Mouse (Mus musculus) spleen, adult 18-20 months (tissue): ENCODE measurements at regions not wholly inside any gene's neighbourhood (a gene's known extent, or its start where the extent isn't known, plus 50 kb on each side); places are given as distances from the start of the nearest gene placed in this dataset.
A peak's percentile ranks its signal among the peaks of the same experiment; 100 is the strongest.
"Not testable (repeated sequence)": the region's sequence is repeated elsewhere in the genome, so short reads cannot be mapped to it uniquely, and the experiment has no call there.

Experiments
- DNase-seq, 2 experiments: peaks; one replicate each; pipeline ENCODE4 v3.0.0; 2022; ENCODE audit warnings: mixed read lengths in 2 of 2

GRCm38 (mm10) chr13:52217066-52217465, 314.0 kb downstream of the Diras2 start:
- DNase-seq: no peak

GRCm38 (mm10) chr13:52217741-52218140, 313.3 kb downstream of the Diras2 start:
- no peak for DNase-seq

GRCm38 (mm10) chr13:52222315-52223097, 308.6 kb downstream of the Diras2 start:
- no peak for DNase-seq

GRCm38 (mm10) chr13:52223098-52223962, 307.7 kb downstream of the Diras2 start:
- DNase-seq: peak in 1 of 2 experiments; percentile 20

- DNase-seq: no peak
Measured at GRCm38 (mm10) chr13:52233971-52234370, 297.1 kb downstream of the Diras2 start.

GRCm38 (mm10) chr13:52236105-52236504, 295.0 kb downstream of the Diras2 start:
- no peak for DNase-seq

- DNase-seq: no peak
Measured at GRCm38 (mm10) chr13:52239563-52239962, 291.5 kb downstream of the Diras2 start.

GRCm38 (mm10) chr13:52241761-52242160, 289.3 kb downstream of the Diras2 start:
- no peak for DNase-seq

GRCm38 (mm10) chr13:52249492-52249891, 281.6 kb downstream of the Diras2 start:
- DNase-seq: no peak

GRCm38 (mm10) chr13:52250371-52250770, 280.7 kb downstream of the Diras2 start:
- DNase-seq: peak in 1 of 2 experiments; percentile 15

GRCm38 (mm10) chr13:52252303-52252702, 278.8 kb downstream of the Diras2 start:
- DNase-seq: no peak

- not testable (repeated sequence) for DNase-seq
Measured at GRCm38 (mm10) chr13:52252726-52253125, 278.4 kb downstream of the Diras2 start.

GRCm38 (mm10) chr13:52253138-52253537, 277.9 kb downstream of the Diras2 start:
- peak in 1 of 2 experiments; percentile 15 for DNase-seq

- peak in 1 of 2 experiments; percentile 30 for DNase-seq
Measured at GRCm38 (mm10) chr13:52254185-52254584, 276.9 kb downstream of the Diras2 start.

- no peak for DNase-seq
Measured at GRCm38 (mm10) chr13:52255697-52256096, 275.4 kb downstream of the Diras2 start.

GRCm38 (mm10) chr13:52258373-52258772, 272.7 kb downstream of the Diras2 start:
- DNase-seq: no peak

- no peak for DNase-seq
Measured at GRCm38 (mm10) chr13:52262949-52263550, 268.0 kb downstream of the Diras2 start.

GRCm38 (mm10) chr13:52268279-52268678, 262.8 kb downstream of the Diras2 start:
- no peak for DNase-seq

GRCm38 (mm10) chr13:52273502-52274246, 257.4 kb downstream of the Diras2 start:
- no peak for DNase-seq

GRCm38 (mm10) chr13:52275196-52275595, 255.9 kb downstream of the Diras2 start:
- DNase-seq: no peak

- peak; percentile 29 to 47 for DNase-seq
Measured at GRCm38 (mm10) chr13:52275675-52276074, 255.4 kb downstream of the Diras2 start.

- no peak for DNase-seq
Measured at GRCm38 (mm10) chr13:52277195-52277594, 253.9 kb downstream of the Diras2 start.

GRCm38 (mm10) chr13:52278831-52279230, 252.2 kb downstream of the Diras2 start:
- DNase-seq: no peak
